In genomic region chr10:61145766-61146118, GRCm38 (mm10) we compare ENCODE assay signal across 9 mouse cellular contexts. TPM values are rescaled to one million over a fixed set of nuclear protein-coding genes. Genes with fewer than 3 reads are reported as not detected.
DNase-seq lines count a peak whose midpoint lies in the region; ATAC-seq and TF ChIP-seq lines count a peak whose summit lies in the region.
"Had no signal": no experiment of that assay in that cellular context is flagged by ENCODE, and none has a peak within 500 bp of the region (broad histone marks: within the 10 kb centered on the region; RNA-seq: fewer than 3 reads in every experiment).

No protein-coding gene starts in this region.

- peak overlapping the region; percentile 5; the same call in 1 of the 2 replicates for H3K27ac ChIP-seq in kidney, adult 2 months (ENCODE audit: insufficient read depth, low read depth, low read length)
- H3K27ac ChIP-seq in hindbrain, embryonic 13.5 days, result peak overlapping the region; percentile 98
- peak overlapping the region; percentile 92 for H3K27ac ChIP-seq in midbrain, embryonic 14.5 days (replicated peaks; ENCODE audit: low read depth, low read length)

- WGBS in kidney, adult 2 months, result 5% methylated on average over 3 of the region's 3 CpGs
- WGBS in hindbrain, embryonic 13.5 days, result 1% methylated on average over 3 of the region's 3 CpGs
- WGBS in midbrain, embryonic 14.5 days, result 0% methylated on average over 3 of the region's 3 CpGs

- H3K4me1 ChIP-seq in kidney, adult 2 months (ENCODE audit: control insufficient read depth, insufficient read depth, low read length), result peaks cover 8% of the 10 kb centered on the region; the same call in 1 of the 2 replicates
- peaks cover 21% of the 10 kb centered on the region for H3K4me1 ChIP-seq in hindbrain, embryonic 13.5 days (replicated peaks)
- H3K4me1 ChIP-seq in midbrain, embryonic 14.5 days (ENCODE audit: control insufficient read depth, insufficient read depth, low read length), result peaks cover 12% of the 10 kb centered on the region; the same call in 1 of the 2 replicates

- no peaks in the 10 kb centered on the region for H3K9me3 ChIP-seq in hindbrain, embryonic 13.5 days
- no peaks in the 10 kb centered on the region for H3K9me3 ChIP-seq in midbrain, embryonic 14.5 days (ENCODE audit: control insufficient read depth, low read length)

- ATAC-seq in hindbrain, embryonic 13.5 days (ENCODE audit: low FRiP score), result no peak
- ATAC-seq in midbrain, embryonic 14.5 days (ENCODE audit: low FRiP score, low TSS enrichment), result no peak

- TF ChIP-seq CTCF in kidney, adult 2 months (conservative IDR thresholded peaks at IDR 0.05; ENCODE audit: insufficient read depth, insufficient read length, low read depth, low read length), result no peak

- peak overlapping the region; percentile 90 for H3K4me3 ChIP-seq in kidney, adult 2 months (ENCODE audit: insufficient read depth, low read depth, low read length)
- H3K4me3 ChIP-seq in hindbrain, embryonic 13.5 days, result peak overlapping the region; percentile 93
- peak overlapping the region; percentile 75 for H3K4me3 ChIP-seq in midbrain, embryonic 14.5 days (replicated peaks; ENCODE audit: low read depth, low read length)

- H3K36me3 ChIP-seq in kidney, adult 2 months (ENCODE audit: control insufficient read depth, insufficient read depth, low read length), result no peaks in the 10 kb centered on the region
- peaks cover 7% of the 10 kb centered on the region; the same call in 1 of the 2 replicates for H3K36me3 ChIP-seq in hindbrain, embryonic 13.5 days
- H3K36me3 ChIP-seq in midbrain, embryonic 14.5 days (ENCODE audit: control insufficient read depth, insufficient read depth, low read length), result 0 out of 2 replicates have a peak, but pooled peaks cover 6% of the 10 kb centered on the region

- no peak for TF ChIP-seq POLR2A in kidney, adult 2 months (IDR thresholded peaks at IDR 0.05; ENCODE audit: low read depth, low read length)

- H3K9ac ChIP-seq in hindbrain, embryonic 13.5 days, result peak overlapping the region; percentile 97
- peak overlapping the region; percentile 89 for H3K9ac ChIP-seq in midbrain, embryonic 14.5 days (replicated peaks; ENCODE audit: low read length)

- no peak for DNase-seq in kidney, adult 2 months
- DNase-seq in kidney, postnatal 36 days, result no peak
- DNase-seq in ZHBTc4 (ENCODE audit: low read depth, low spot score), result peak; percentile 65
- DNase-seq in midbrain, embryonic 14.5 days, result no peak
- no peak for DNase-seq in left cerebral cortex, adult 18-20 months (ENCODE audit: low spot score in 2 of 2)
- DNase-seq in right cerebral cortex, postnatal 25 days, result no peak
- no peak for DNase-seq in gastrocnemius, adult 8-10 months (ENCODE audit: low spot score in 2 of 2)

- H3K27me3 ChIP-seq in kidney, adult 2 months (replicated peaks; ENCODE audit: control insufficient read depth, insufficient read depth, low read length), result no peaks in the 10 kb centered on the region
- H3K27me3 ChIP-seq in hindbrain, embryonic 13.5 days, result no peaks in the 10 kb centered on the region
- H3K27me3 ChIP-seq in midbrain, embryonic 14.5 days (ENCODE audit: control insufficient read depth, insufficient read depth, low read length), result no peaks in the 10 kb centered on the region

- H3K4me2 ChIP-seq in hindbrain, embryonic 13.5 days, result peak overlapping the region; percentile 85
- peak overlapping the region; percentile 87 for H3K4me2 ChIP-seq in midbrain, embryonic 14.5 days (ENCODE audit: low read length)

RNA-seq across cellular contexts. Expression of gene Sgpl1, which starts 1.8 kb away (rescaled TPM):
- polyA plus RNA-seq in kidney, adult 2 months (2012; rRNA removed), result 37.8 and 39.7 TPM in 2 replicates
- 66.2 and 66.8 TPM in 2 replicates for polyA plus RNA-seq in hindbrain, embryonic 13.5 days (2015; fragmentation: Nextera tagmentation; extraction: Ambion mirVana)
- polyA plus RNA-seq in midbrain, embryonic 14.5 days (2014; fragmentation: Nextera tagmentation; extraction: Ambion mirVana), result 45.3 and 64.5 TPM in 2 replicates
- 10 to 100 TPM; 22.4 to 25.8 TPM for total RNA-seq in left cerebral cortex, adult 18-20 months (2021)
- total RNA-seq in gastrocnemius, adult 8-10 months (2022), result 1 to 10 TPM; 3.5 to 6.4 (median 5.5) TPM

RNA-seq across cellular contexts. Expression of gene Tbata, which starts 26.0 kb away (rescaled TPM):
- 0.19 and 0.20 TPM in 2 replicates for polyA plus RNA-seq in kidney, adult 2 months (2012; rRNA removed)
- 0.19 TPM in 1 of 2 replicates, not detected in the other for polyA plus RNA-seq in hindbrain, embryonic 13.5 days (2015; fragmentation: Nextera tagmentation; extraction: Ambion mirVana)
- polyA plus RNA-seq in midbrain, embryonic 14.5 days (2014; fragmentation: Nextera tagmentation; extraction: Ambion mirVana), result 0.22 TPM in 1 of 2 replicates, not detected in the other
- total RNA-seq in left cerebral cortex, adult 18-20 months (2021), result under 1 TPM; 0.30 to 0.88 TPM
- total RNA-seq in gastrocnemius, adult 8-10 months (2022), result not detected
- total RNA-seq: gastrocnemius, adult 18-20 months had no signal

RNA-seq across cellular contexts. Expression of gene Pcbd1, which starts 56.6 kb away (rescaled TPM):
- polyA plus RNA-seq in kidney, adult 2 months (2012; rRNA removed), result 392 and 452 TPM in 2 replicates
- polyA plus RNA-seq in hindbrain, embryonic 13.5 days (2015; fragmentation: Nextera tagmentation; extraction: Ambion mirVana), result 28.8 and 31.5 TPM in 2 replicates
- 39.8 and 52.0 TPM in 2 replicates for polyA plus RNA-seq in midbrain, embryonic 14.5 days (2014; fragmentation: Nextera tagmentation; extraction: Ambion mirVana)
- total RNA-seq in left cerebral cortex, adult 18-20 months (2021), result 10 to 100 TPM; 10.2 to 11.4 TPM
- under 1 TPM in 2 of 4 experiments, not detected in 2; 0.34 to 0.70 TPM for total RNA-seq in gastrocnemius, adult 8-10 months (2022)

Comparison
In these comparisons a context has a peak if more than half of its experiments do, and no peak if none do; other contexts are left out.
1. H3K27ac ChIP-seq: peak in every context shown above with its lines; median percentile 98 in hindbrain, embryonic 13.5 days; 92 in midbrain, embryonic 14.5 days; 5 in kidney, adult 2 months.